Mouse (Mus musculus): ENCODE measurements at regions not wholly inside any gene's neighbourhood (a gene's known extent, or its start where the extent isn't known, plus 50 kb on each side); places are given as distances from the start of the nearest gene placed in this dataset.

DNA sequence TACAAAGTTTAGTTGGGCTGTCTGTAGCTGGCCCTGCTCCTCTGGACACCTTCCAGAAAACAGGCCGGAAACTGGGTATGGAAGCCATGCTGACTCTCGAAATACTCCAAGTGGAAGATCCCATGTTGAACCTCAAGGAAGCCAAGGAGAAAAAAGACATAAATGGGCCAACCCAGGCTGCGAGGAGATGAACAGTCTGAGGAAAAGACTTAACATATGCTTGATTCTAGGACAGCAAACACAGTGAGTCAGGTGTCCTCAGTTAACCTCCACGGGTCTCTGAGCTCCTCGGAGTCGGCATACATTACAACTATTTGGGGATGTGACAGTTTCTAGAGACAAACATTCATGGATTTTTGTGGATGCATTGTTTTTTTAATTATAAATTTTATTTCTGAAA lies 60.0 kb upstream of the Msi2 start:
- no peak overlapping the region for H3K4me2 ChIP-seq
- H3K27me3 ChIP-seq = no peaks in the 10 kb centered on the region
- no peaks in the 10 kb centered on the region for H3K36me3 ChIP-seq (ENCODE audit: poor library complexity, severe bottlenecking)
- H3K27ac ChIP-seq = no peak overlapping the region
- no peak overlapping the region for H3K9ac ChIP-seq
- peaks cover 10% of the 10 kb centered on the region; the same call in 1 of the 2 replicates for H3K4me1 ChIP-seq
- WGBS = 93% methylated on average over 6 of the region's 6 CpGs
- H3K4me3 ChIP-seq = no peak overlapping the region
- no peak for ATAC-seq
- H3K9me3 ChIP-seq (replicated peaks) = no peaks in the 10 kb centered on the region

DNA sequence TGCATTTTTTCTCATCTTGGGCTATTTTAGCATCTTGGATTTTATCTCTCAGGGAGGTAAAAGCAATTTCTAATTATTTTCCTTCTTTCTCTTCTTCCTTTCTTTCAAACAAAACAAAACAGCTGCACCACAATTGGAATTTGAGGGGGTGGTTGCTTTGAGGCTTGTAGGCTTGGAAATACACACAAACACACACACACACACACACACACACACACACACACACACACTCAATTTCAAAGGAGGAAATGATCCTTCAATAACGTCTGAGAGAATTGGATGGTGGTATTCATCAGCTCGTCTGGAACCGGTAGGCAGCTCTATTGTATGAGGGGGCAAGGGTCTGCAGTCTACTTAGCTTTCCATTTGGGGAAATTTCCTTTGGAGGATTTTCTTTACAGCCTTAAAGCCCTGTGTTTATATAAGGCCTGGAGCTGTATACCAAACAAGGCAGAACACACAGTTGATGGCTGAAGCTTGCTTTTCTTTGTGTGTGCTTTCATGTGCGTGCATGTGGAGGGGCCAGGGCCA lies 56.2 kb upstream of the Msi2 start:
- H3K27ac ChIP-seq = 0 out of 2 replicates have a peak overlapping the region, but pooled peaks have one; percentile 2
- 2% methylated on average over 4 of the region's 4 CpGs for WGBS
- H3K9ac ChIP-seq = no peak overlapping the region
- no peaks in the 10 kb centered on the region for H3K9me3 ChIP-seq (replicated peaks)
- peaks cover 10% of the 10 kb centered on the region; the same call in 1 of the 2 replicates for H3K4me1 ChIP-seq
- no peaks in the 10 kb centered on the region for H3K36me3 ChIP-seq (ENCODE audit: poor library complexity, severe bottlenecking)
- H3K4me2 ChIP-seq = no peak overlapping the region
- H3K27me3 ChIP-seq = no peaks in the 10 kb centered on the region
- no peak for ATAC-seq
- H3K4me3 ChIP-seq = no peak overlapping the region

DNA sequence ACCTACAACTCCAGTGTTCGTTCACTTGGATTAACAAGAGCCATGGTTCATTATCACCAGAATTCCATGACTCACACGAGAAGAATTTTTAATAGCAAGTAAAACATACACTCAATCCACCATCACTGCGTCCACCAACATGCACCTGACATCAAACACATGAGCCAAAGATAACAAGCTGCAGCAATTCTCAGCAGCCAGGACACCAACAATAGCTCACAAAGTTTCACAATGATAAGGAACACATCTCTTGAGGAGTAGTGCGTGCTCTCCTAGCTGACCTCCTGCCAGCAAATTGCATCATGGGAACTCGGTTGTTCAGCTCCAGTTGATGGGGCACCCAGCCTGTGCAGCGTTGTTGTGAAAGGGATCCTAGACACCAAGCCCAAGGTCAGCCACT lies 55.6 kb upstream of the Msi2 start:
- Histone ChIP-seq H3K27me3 (no peaks in the 10 kb centered on the region), H3K4me1 (peaks cover 10% of the 10 kb centered on the region; the same call in 1 of the 2 replicates), H3K9ac (no peak overlapping the region), H3K9me3 (replicated peaks) (no peaks in the 10 kb centered on the region), H3K4me3 (no peak overlapping the region), H3K36me3 (ENCODE audit: poor library complexity, severe bottlenecking) (no peaks in the 10 kb centered on the region), H3K27ac (no peak overlapping the region), H3K4me2 (no peak overlapping the region)
- no peak for ATAC-seq
- WGBS = 48% methylated on average over 6 of the region's 6 CpGs

DNA sequence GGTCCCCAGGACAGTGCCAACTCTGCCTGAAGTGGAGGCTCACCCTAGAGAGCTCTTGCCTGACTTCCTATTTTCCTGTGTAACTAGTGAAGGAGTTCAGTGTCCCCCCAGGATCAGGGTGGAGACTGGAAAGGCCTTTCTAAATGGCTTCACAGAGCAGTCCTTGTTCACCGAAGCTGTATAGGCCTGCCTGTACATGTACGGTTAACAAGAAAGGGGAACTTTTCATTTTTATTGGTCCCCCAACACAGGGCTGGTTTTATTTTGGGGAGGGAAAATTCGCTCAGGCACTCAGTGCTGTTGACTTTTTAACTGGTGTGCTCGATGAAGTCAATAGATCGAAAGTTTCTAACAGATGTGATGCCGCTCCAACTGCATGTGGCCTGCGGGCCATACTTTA lies 52.1 kb upstream of the Msi2 start:
- H3K4me3 ChIP-seq = no peak overlapping the region
- H3K27me3 ChIP-seq = no peaks in the 10 kb centered on the region
- H3K4me2 ChIP-seq = no peak overlapping the region
- H3K9me3 ChIP-seq (replicated peaks) = no peaks in the 10 kb centered on the region
- no peak overlapping the region for H3K27ac ChIP-seq
- no peak overlapping the region for H3K9ac ChIP-seq
- no peaks in the 10 kb centered on the region for H3K36me3 ChIP-seq (ENCODE audit: poor library complexity, severe bottlenecking)
- H3K4me1 ChIP-seq = peaks cover 10% of the 10 kb centered on the region; the same call in 1 of the 2 replicates
- 79% methylated on average over 7 of the region's 7 CpGs for WGBS
- ATAC-seq = no peak
